Mouse (Mus musculus) midbrain, embryonic 15.5 days (tissue): ENCODE results near the gene Eno1. TPM values are rescaled to one million over a fixed set of nuclear protein-coding genes. Genes with fewer than 3 reads are reported as not detected.

Experiments
- ATAC-seq: fragments of 200-750 bp; cut with Nextera tagmentation; replicated peaks from 2 replicates; pipeline ENCODE4 v1.8.0; 2017; ENCODE audit warnings: moderate TSS enrichment
- H3K27ac ChIP-seq: fragments of 300-500 bp; sonication (generic); 2 replicates; pipeline ENCODE4 v1.5.1; 2015; ENCODE audit warnings: mild to moderate bottlenecking, inconsistent platforms
- H3K27me3 ChIP-seq: fragments of 300-500 bp; sonication (generic); replicated peaks from 2 replicates; pipeline ENCODE4 v1.6.1; 2015; ENCODE audit warnings: inconsistent platforms
- H3K36me3 ChIP-seq: fragments of 300-500 bp; sonication (generic); replicated peaks from 2 replicates; pipeline ENCODE4 v1.6.1; 2015; ENCODE audit warnings: inconsistent platforms
- H3K4me1 ChIP-seq: fragments of 300-500 bp; sonication (generic); 2 replicates; pipeline ENCODE4 v1.6.1; 2015; ENCODE audit warnings: inconsistent platforms
- H3K4me2 ChIP-seq: fragments of 300-500 bp; sonication (generic); 2 replicates; pipeline ENCODE4 v1.6.1; 2015; ENCODE audit warnings: inconsistent platforms, mild to moderate bottlenecking, moderate library complexity
- H3K4me3 ChIP-seq: fragments of 300-500 bp; sonication (generic); 2 replicates; pipeline ENCODE4 v1.5.1; 2015; ENCODE audit warnings: mild to moderate bottlenecking, inconsistent platforms
- H3K9ac ChIP-seq: fragments of 300-500 bp; sonication (generic); 2 replicates; pipeline ENCODE4 v1.6.1; 2015; ENCODE audit warnings: mild to moderate bottlenecking, inconsistent platforms
- H3K9me3 ChIP-seq: fragments of 300-500 bp; sonication (generic); 2 replicates; pipeline ENCODE4 v1.6.1; 2016; ENCODE audit warnings: inconsistent platforms
- WGBS: fragments of 180-500 bp; shearing (Covaris S2); methylation state at CpG from one replicate; pipeline ENCODE4 v1.1.7; 2015; ENCODE audit warnings: mixed read lengths; 5-methylcytosine and 5-hydroxymethylcytosine counted together
- polyA plus RNA-seq: library from polyadenylated mRNA; unstranded; fragments of >200 nt; fragmentation: Nextera tagmentation; extraction: Ambion mirVana; gene quantifications from 2 replicates; pipeline ENCODE4 v1.2.1, GENCODE M21; 2015

The Eno1 gene
- polyA plus RNA-seq, 1 experiment from 2014 or later, result 1,044 TPM

- WGBS, result 83% methylated on average over 1 of the region's 1 CpGs
- H3K4me2 ChIP-seq, result peak overlapping the region; percentile 17; the same call in 1 of the 2 replicates
Observed at GRCm38 (mm10) chr4:150240381-150240886, 3.9 kb downstream of the Eno1 start.

DNA sequence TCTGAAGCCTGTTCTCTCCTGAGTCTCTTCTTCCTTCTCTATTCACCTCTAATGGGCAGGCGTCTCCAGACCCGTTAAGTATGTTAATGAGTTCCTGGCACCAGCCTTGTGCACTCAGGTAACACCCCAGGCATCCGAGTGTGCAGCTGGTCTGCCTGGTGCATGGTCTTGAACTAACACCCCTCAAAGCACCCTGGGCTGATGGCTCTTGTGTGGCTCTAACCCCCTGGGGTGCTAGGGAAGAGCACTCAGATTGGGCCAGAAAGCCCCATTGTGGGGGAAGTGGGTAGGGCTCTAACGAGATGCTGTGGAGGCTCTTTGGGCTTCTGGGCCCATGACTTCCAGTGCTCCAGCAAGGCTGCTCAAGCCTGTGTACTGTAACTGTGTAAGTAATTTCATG lies 5.2 kb downstream of the Eno1 start:
- H3K27ac ChIP-seq, result no peak overlapping the region
- peaks cover 47% of the 10 kb centered on the region for H3K36me3 ChIP-seq
- H3K4me1 ChIP-seq, result peaks cover 39% of the 10 kb centered on the region
- ATAC-seq, result no peak
- WGBS, result 66% methylated on average over 4 of the region's 4 CpGs
- no peak overlapping the region for H3K4me2 ChIP-seq
- H3K9ac ChIP-seq, result no peak overlapping the region
- H3K4me3 ChIP-seq, result no peak overlapping the region
- no peaks in the 10 kb centered on the region for H3K27me3 ChIP-seq
- H3K9me3 ChIP-seq, result no peaks in the 10 kb centered on the region

More at GRCm38 (mm10) chr4:150240381-150240886, 3.9 kb downstream of the Eno1 start:
- H3K9me3 ChIP-seq, result no peaks in the 10 kb centered on the region
- no peaks in the 10 kb centered on the region for H3K27me3 ChIP-seq
- H3K36me3 ChIP-seq, result peaks cover 36% of the 10 kb centered on the region
- H3K27ac ChIP-seq, result no peak overlapping the region
- H3K4me1 ChIP-seq, result peaks cover 43% of the 10 kb centered on the region
- H3K9ac ChIP-seq, result no peak overlapping the region
- H3K4me3 ChIP-seq, result no peak overlapping the region
- no peak for ATAC-seq

DNA sequence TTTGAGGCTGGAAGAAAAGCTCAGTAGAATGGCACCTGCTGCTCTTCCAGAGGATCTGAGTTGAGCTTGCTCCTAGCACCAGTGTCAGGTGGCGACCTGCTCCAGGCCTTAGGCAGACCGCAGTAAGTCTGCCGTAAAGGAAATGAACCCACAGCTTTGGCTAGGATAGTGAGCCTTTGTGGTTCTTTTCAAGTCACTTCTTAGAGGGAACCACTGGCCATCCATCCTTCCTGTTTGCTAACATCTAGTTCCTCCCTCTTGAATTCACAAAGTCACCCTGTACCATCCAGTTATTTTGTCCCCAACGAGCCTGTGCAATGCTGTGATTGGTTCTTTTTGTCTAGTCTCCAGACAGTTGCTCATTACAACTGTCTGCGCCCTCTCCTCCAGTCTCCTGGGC lies 6.2 kb downstream of the Eno1 start:
- Histone ChIP-seq H3K4me1 (peaks cover 38% of the 10 kb centered on the region), H3K4me2 (no peak overlapping the region), H3K36me3 (peaks cover 53% of the 10 kb centered on the region), H3K27ac (no peak overlapping the region), H3K9me3 (no peaks in the 10 kb centered on the region), H3K9ac (no peak overlapping the region), H3K27me3 (no peaks in the 10 kb centered on the region), H3K4me3 (no peak overlapping the region)
- 77% methylated on average over 5 of the region's 5 CpGs for WGBS
- no peak for ATAC-seq

- Histone ChIP-seq H3K9ac (no peak overlapping the region), H3K27ac (no peak overlapping the region), H3K4me1 (peaks cover 20% of the 10 kb centered on the region), H3K9me3 (no peaks in the 10 kb centered on the region), H3K4me3 (no peak overlapping the region), H3K4me2 (no peak overlapping the region), H3K27me3 (no peaks in the 10 kb centered on the region), H3K36me3 (peaks cover 63% of the 10 kb centered on the region)
- ATAC-seq, result no peak
- WGBS, result 77% methylated on average over 2 of the region's 2 CpGs
Observed at GRCm38 (mm10) chr4:150245876-150246275, 9.4 kb downstream of the Eno1 start.

GRCm38 (mm10) chr4:150248009-150248408 lies 11.5 kb downstream of the Eno1 start:
- Histone ChIP-seq H3K4me1 (peaks cover 19% of the 10 kb centered on the region), H3K4me3 (no peak overlapping the region), H3K9ac (no peak overlapping the region), H3K4me2 (no peak overlapping the region), H3K27me3 (no peaks in the 10 kb centered on the region), H3K9me3 (no peaks in the 10 kb centered on the region), H3K36me3 (peaks cover 49% of the 10 kb centered on the region), H3K27ac (no peak overlapping the region)
- WGBS, result 49% methylated on average over 5 of the region's 5 CpGs
- ATAC-seq, result peak; percentile 51

DNA sequence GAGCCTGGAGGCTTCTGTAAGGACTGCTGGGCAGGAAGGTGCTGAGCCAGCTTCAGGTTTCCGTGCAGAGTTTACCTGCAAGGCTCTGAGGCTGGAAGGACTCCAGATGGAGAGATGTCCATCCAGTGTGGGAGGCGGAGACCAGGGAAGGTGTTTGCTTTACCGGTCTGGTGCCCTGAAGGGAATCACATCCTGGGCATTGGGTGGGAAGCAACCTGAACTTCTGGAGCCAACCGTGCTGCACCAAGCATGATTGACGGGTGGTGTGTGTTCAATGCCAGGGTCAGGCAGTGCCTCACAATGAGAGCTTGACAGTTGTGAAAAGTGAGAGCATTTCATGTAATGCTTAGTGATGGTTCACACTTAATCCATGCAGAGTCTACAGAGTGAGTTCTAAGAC lies 12.4 kb downstream of the Eno1 start:
- Histone ChIP-seq H3K36me3 (peaks cover 41% of the 10 kb centered on the region), H3K4me1 (peaks cover 19% of the 10 kb centered on the region), H3K4me2 (no peak overlapping the region), H3K9me3 (no peaks in the 10 kb centered on the region), H3K27ac (no peak overlapping the region), H3K4me3 (no peak overlapping the region), H3K9ac (no peak overlapping the region), H3K27me3 (no peaks in the 10 kb centered on the region)
- no peak for ATAC-seq
- 74% methylated on average over 5 of the region's 5 CpGs for WGBS

DNA sequence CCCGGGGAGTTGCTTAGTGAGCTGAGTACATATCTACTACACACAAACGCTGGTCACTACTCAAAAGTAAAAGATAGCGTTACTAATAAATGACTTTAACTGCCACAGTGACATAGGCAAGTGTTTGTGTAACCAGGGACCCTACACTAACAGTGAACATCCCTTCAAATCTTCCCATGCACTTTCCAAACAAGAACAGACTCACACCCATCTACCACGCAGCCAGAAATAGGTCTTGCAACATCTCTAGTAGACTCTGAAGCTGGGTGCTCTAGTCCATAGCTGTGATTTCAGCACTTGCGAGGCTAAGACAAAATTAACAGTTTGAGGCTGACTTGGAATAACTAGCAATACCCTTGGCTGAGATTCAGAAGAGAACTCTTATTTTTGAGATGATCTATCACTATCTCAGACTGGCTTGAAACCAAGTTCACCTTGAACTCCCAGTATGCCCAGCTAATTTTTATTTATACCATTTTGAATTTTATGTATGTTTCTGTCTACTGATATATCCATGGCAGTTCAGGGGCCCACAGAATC lies 13.3 kb downstream of the Eno1 start:
- Histone ChIP-seq H3K9ac (no peak overlapping the region), H3K4me2 (no peak overlapping the region), H3K4me1 (peaks cover 22% of the 10 kb centered on the region), H3K9me3 (no peaks in the 10 kb centered on the region), H3K4me3 (no peak overlapping the region), H3K36me3 (peaks cover 32% of the 10 kb centered on the region), H3K27me3 (no peaks in the 10 kb centered on the region), H3K27ac (no peak overlapping the region; the same call in 1 of the 2 replicates)
- WGBS, result 87% methylated on average over 5 of the region's 5 CpGs
- no peak for ATAC-seq

- Histone ChIP-seq H3K4me2 (peak overlapping the region; percentile 24), H3K27me3 (no peaks in the 10 kb centered on the region), H3K36me3 (peaks cover 28% of the 10 kb centered on the region), H3K9me3 (no peaks in the 10 kb centered on the region), H3K4me3 (no peak overlapping the region), H3K4me1 (peaks cover 22% of the 10 kb centered on the region), H3K27ac (peak overlapping the region; percentile 86), H3K9ac (no peak overlapping the region)
- peak; percentile 53 for ATAC-seq
- WGBS, result 22% methylated on average over 18 of the region's 18 CpGs
Observed at GRCm38 (mm10) chr4:150250549-150251422, 14.3 kb downstream of the Eno1 start.

DNA sequence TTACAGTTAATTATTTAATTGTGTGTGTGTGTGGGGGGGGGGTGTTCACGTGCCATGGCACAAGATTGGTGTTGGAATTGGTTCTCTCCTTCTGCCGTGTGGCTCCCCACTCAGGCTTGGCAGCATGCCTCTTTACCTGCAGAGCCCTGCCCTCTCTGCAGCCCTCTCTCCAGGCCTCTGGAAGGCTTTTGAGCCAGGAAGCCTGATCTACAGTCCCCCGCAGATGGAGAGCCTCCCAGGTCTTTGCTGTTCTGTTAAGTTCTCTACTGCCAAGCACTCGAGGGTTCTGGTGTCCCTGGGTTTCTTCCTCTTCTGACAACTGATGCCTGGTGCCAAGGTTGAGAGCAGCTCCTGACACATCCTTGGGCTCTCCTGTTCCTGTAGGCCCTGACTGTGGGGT lies 17.9 kb downstream of the Eno1 start:
- ATAC-seq, result no peak
- Histone ChIP-seq H3K27ac (no peak overlapping the region), H3K27me3 (no peaks in the 10 kb centered on the region), H3K4me2 (no peak overlapping the region), H3K9me3 (no peaks in the 10 kb centered on the region), H3K9ac (no peak overlapping the region), H3K36me3 (peaks cover 4% of the 10 kb centered on the region; the same call in 1 of the 2 replicates), H3K4me1 (peaks cover 38% of the 10 kb centered on the region), H3K4me3 (no peak overlapping the region)
- WGBS, result 67% methylated on average over 4 of the region's 4 CpGs

GRCm38 (mm10) chr4:150255181-150255580 lies 18.7 kb downstream of the Eno1 start:
- H3K4me3 ChIP-seq, result no peak overlapping the region
- no peak overlapping the region for H3K4me2 ChIP-seq
- 0 out of 2 replicates have a peak, but pooled peaks cover 2% of the 10 kb centered on the region for H3K36me3 ChIP-seq
- no peaks in the 10 kb centered on the region for H3K9me3 ChIP-seq
- peaks cover 36% of the 10 kb centered on the region for H3K4me1 ChIP-seq
- no peaks in the 10 kb centered on the region for H3K27me3 ChIP-seq
- no peak overlapping the region; the same call in 1 of the 2 replicates for H3K27ac ChIP-seq
- no peak overlapping the region for H3K9ac ChIP-seq
- no peak for ATAC-seq
- 81% methylated on average over 7 of the region's 7 CpGs for WGBS

DNA sequence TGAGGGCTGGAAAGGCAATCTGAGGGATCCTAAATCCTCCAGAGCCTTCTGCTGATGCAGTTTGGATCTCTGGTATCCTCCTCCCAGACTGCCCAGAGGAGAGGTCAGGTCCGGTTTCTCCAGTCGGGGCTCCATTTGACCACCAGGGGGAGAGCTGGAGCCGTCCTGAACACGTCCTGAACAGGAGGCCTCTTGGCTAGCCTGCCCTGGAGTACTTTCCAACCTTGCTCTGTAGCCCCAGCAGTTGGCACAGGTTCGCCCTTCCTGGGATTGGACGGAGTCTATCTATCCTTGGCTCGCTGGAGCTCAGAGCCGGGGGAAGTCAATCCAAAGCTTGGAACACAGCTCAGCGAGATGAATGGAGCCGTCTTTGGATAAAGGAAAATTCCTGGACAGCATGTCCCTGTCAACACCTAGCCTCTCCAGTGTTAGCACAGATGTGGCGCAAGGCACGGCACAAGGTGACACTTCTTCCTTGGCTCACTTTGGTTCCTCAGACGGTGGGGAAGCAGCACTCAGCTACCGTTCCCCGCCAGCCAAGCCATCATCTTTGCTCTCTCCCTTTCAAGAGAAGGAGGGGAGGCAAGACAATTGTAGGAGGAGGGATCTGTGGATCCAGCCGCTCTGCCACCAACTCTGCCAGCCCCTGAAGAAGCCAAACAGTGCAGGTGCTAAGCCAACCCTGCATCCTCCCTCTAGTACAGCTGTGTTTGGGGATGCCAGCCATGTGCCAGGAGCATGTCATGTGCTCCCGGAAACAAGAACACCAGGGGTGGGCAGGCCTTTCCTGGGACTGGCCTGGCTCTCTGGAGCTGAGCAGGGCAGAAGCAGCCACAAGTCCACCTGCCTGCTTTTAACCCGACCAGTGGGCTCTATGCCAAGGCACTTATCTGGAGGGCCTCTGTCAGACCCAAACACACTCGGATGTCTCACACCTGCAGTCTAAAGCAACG lies 21.0 kb downstream of the Eno1 start:
- peaks cover 24% of the 10 kb centered on the region for H3K4me1 ChIP-seq
- WGBS, result 45% methylated on average over 20 of the region's 20 CpGs

GRCm38 (mm10) chr4:150258388-150258787 lies 21.9 kb downstream of the Eno1 start:
- Histone ChIP-seq H3K36me3 (no peaks in the 10 kb centered on the region), H3K4me2 (no peak overlapping the region), H3K9ac (no peak overlapping the region), H3K4me3 (no peak overlapping the region), H3K9me3 (no peaks in the 10 kb centered on the region), H3K27me3 (no peaks in the 10 kb centered on the region), H3K4me1 (peaks cover 24% of the 10 kb centered on the region), H3K27ac (peak overlapping the region; percentile 69)
- no peak for ATAC-seq
- 57% methylated on average over 14 of the region's 14 CpGs for WGBS

More for the DNA sequence above, 21.0 kb downstream of the Eno1 start:
- Histone ChIP-seq H3K27me3 (no peaks in the 10 kb centered on the region), H3K4me3 (no peak overlapping the region), H3K36me3 (0 out of 2 replicates have a peak, but pooled peaks cover 2% of the 10 kb centered on the region), H3K9me3 (no peaks in the 10 kb centered on the region), H3K27ac (peak overlapping the region; percentile 69), H3K4me2 (no peak overlapping the region), H3K9ac (no peak overlapping the region)
- ATAC-seq, result peak; percentile 71
